Comparison of ENCODE assay signal across 34 mouse cellular contexts in genomic region chr16:76746385-76746784, GRCm38 (mm10).
"Had no signal": no experiment of that assay in that cellular context is flagged by ENCODE, and none has a peak within 500 bp of the region (broad histone marks: within the 10 kb centered on the region; RNA-seq: fewer than 3 reads in every experiment).

No protein-coding gene starts in this region.

- H3K9ac ChIP-seq: heart, embryonic 12.5 days; heart, embryonic 13.5 days; heart, embryonic 15.5 days; hindbrain, embryonic 12.5 days; hindbrain, embryonic 13.5 days; hindbrain, embryonic 14.5 days; hindbrain, embryonic 15.5 days; intestine, embryonic 15.5 days; kidney, embryonic 15.5 days had no signal

- H3K27me3 ChIP-seq: heart, embryonic 12.5 days; heart, embryonic 13.5 days; heart, embryonic 15.5 days; hindbrain, embryonic 12.5 days; hindbrain, embryonic 13.5 days; hindbrain, embryonic 15.5 days; intestine, embryonic 15.5 days; kidney, embryonic 15.5 days had no signal

- ATAC-seq: hindbrain, embryonic 16.5 days; hindbrain, postnatal 0 days; inflammation-experienced regulatory T-cells, adult 6 months; intestine, embryonic 15.5 days; intestine, embryonic 16.5 days; intestine, postnatal 0 days had no signal

- H3K36me3 ChIP-seq: heart, embryonic 12.5 days; heart, embryonic 13.5 days; heart, embryonic 15.5 days; hindbrain, embryonic 10.5 days; hindbrain, embryonic 12.5 days; hindbrain, embryonic 13.5 days; hindbrain, embryonic 15.5 days; intestine, embryonic 15.5 days; kidney, embryonic 15.5 days had no signal

- H3K4me3 ChIP-seq: heart, embryonic 12.5 days; heart, embryonic 13.5 days; heart, embryonic 15.5 days; hindbrain, embryonic 10.5 days; hindbrain, embryonic 12.5 days; hindbrain, embryonic 13.5 days; hindbrain, embryonic 15.5 days; intestine, embryonic 15.5 days; kidney, embryonic 15.5 days; layer of hippocampus, adult 2 months; left cerebral cortex, adult 2 months had no signal

- H3K4me2 ChIP-seq: heart, embryonic 12.5 days; heart, embryonic 13.5 days; heart, embryonic 15.5 days; hindbrain, embryonic 12.5 days; hindbrain, embryonic 13.5 days; hindbrain, embryonic 14.5 days; hindbrain, embryonic 15.5 days; intestine, embryonic 15.5 days; kidney, embryonic 15.5 days had no signal

- DNase-seq: heart, postnatal 10 days; heart, postnatal 14 days; heart, postnatal 36 days; heart, postnatal 4 days; kidney, adult 11 months; kidney, adult 18-20 months; kidney, adult 2 months; kidney, adult 8-10 months; kidney, adult 9 months; kidney, postnatal 10 days; kidney, postnatal 14 days; kidney, postnatal 25 days; kidney, postnatal 36 days; kidney, postnatal 4 days; layer of hippocampus, adult 9-11 months; layer of hippocampus, postnatal 36 days had no signal

- H3K4me1 ChIP-seq: heart, embryonic 12.5 days; heart, embryonic 13.5 days; heart, embryonic 15.5 days; hindbrain, embryonic 12.5 days; hindbrain, embryonic 15.5 days; intestine, embryonic 15.5 days; kidney, embryonic 15.5 days had no signal

- H3K9me3 ChIP-seq: heart, embryonic 12.5 days; heart, embryonic 13.5 days; heart, embryonic 15.5 days; hindbrain, embryonic 12.5 days; hindbrain, embryonic 15.5 days; intestine, embryonic 15.5 days; kidney, embryonic 15.5 days had no signal

- H3K27ac ChIP-seq: heart, embryonic 13.5 days; heart, embryonic 15.5 days; hindbrain, embryonic 10.5 days; hindbrain, embryonic 12.5 days; hindbrain, embryonic 13.5 days; hindbrain, embryonic 14.5 days; hindbrain, embryonic 15.5 days; hindbrain, postnatal 0 days; intestine, embryonic 15.5 days; kidney, embryonic 15.5 days; kidney, postnatal 0 days; layer of hippocampus, adult 2 months; left cerebral cortex, adult 2 months had no signal
